Mouse (Mus musculus) heart, adult 8-10 months (tissue): Measurements from ENCODE around the gene Fam193a. TPM values are rescaled to one million over a fixed set of nuclear protein-coding genes. Genes with fewer than 3 reads are reported as not detected.

Experiments used
- DNase-seq: peaks from one replicate; pipeline ENCODE4 v3.0.0; 2022; ENCODE audit warnings: low spot score
- total RNA-seq, 4 experiments: library from RNA; stranded (reverse); gene quantifications; 2 replicates each; pipeline ENCODE4 v1.2.4; 2022

Gene Fam193a
- total RNA-seq, 4 experiments from 2014 or later = 21.1 to 26.8 (median 23.3) TPM

- no peak for DNase-seq
Measured at GRCm38 (mm10) chr5:34381700-34382099, 12.0 kb downstream of the Fam193a start.

GRCm38 (mm10) chr5:34385616-34386015 is 15.9 kb downstream of the Fam193a start:
- DNase-seq = no peak

DNA sequence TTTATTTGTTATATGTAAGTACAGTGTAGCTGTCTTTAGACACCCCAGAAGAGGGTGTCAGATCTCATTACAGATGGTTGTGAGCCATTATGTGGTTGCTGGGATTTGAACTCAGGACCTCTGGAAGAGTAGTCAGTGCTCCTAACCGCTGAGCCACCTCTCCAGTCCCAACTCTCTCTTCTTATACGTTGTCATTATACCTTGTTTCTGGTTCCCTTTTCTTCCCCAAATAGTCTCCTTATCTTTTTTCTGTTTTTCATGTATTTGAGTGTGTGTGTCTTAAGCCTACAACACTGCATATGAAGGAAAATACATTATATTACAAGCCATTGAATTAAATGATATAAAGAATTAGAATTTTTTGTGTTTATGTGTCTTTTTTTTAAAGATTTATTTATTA is 17.0 kb downstream of the Fam193a start:
- no peak for DNase-seq

- no peak for DNase-seq
Measured at GRCm38 (mm10) chr5:34393251-34393650, 23.5 kb downstream of the Fam193a start.

DNA sequence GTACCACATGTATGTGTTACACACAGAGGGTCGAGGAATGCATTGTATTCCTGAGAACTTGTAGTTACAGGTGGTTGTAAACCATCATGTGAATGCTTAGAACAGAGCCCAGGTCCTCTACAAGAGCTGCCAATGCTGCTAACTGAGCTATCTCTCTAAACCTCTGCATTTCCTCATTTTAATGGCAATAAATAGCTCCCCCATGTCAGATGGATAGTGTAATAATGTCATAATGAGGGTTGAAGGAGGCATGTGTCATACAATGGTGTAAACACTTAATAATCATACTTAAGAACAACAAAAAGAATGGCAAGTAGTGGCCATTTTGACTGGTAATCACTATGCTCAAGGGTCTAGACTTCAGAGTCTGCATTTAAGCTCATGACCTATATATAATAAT is 25.6 kb downstream of the Fam193a start:
- no peak for DNase-seq

DNA sequence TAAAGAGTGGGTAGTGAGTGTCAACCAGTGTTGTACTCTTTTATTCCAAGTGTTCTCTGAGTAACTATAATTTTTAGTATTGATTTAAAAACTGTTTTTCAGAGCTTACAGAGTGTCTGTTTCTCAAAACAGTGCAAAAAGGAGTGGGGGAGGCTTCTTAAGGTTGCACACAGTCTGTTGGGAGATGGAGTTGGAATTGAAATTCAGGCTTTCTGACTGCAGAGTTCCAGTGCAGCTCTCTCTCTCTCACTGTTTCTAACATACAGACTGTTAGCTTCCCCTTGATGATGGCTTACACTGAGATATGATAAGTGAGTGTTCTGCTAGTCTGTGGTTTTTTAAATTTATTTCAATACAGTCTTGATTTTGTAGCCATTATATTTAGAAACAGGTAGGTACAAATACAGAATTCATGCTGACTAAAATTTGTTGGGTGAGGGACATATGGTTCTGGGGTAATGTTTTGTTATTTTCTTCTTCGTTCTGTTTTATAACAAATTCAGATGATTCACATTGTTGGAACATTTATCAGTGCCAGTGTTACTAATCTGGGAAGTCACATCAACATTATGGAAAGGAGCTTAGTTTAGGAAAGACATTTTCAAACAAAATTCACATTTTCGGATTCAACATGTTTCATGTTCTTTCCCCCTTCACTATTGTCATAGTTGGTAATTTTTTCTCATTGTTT is 26.3 kb downstream of the Fam193a start:
- no peak for DNase-seq

GRCm38 (mm10) chr5:34397866-34398265 is 28.1 kb downstream of the Fam193a start:
- no peak for DNase-seq

- DNase-seq = peak; percentile 10
Measured at GRCm38 (mm10) chr5:34398326-34398725, 28.6 kb downstream of the Fam193a start.

- no peak for DNase-seq
Measured at GRCm38 (mm10) chr5:34407366-34407918, 37.7 kb downstream of the Fam193a start.

GRCm38 (mm10) chr5:34409002-34409401 is 39.3 kb downstream of the Fam193a start:
- no peak for DNase-seq

DNA sequence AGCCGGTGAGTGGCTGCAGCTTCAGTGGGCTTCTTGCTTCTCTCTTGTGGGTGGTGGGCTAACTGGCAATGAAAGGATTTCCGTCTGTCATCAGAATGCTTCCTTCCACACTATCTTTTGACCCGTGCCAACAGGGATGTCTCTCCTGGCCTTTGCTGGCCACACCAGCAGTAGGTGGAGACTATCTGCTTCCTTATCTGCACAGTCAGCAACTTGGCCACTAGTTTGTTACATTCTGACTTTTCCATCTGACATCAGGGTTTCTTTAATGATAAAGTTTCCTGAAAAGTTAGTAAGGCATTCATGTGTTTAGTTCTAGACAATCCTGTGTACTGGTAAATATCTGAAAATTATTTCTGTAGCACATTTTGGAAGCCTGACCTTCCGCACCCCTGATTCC is 41.1 kb downstream of the Fam193a start:
- no peak for DNase-seq

- DNase-seq = no peak
Measured at GRCm38 (mm10) chr5:34413921-34414320, 44.2 kb downstream of the Fam193a start.

DNA sequence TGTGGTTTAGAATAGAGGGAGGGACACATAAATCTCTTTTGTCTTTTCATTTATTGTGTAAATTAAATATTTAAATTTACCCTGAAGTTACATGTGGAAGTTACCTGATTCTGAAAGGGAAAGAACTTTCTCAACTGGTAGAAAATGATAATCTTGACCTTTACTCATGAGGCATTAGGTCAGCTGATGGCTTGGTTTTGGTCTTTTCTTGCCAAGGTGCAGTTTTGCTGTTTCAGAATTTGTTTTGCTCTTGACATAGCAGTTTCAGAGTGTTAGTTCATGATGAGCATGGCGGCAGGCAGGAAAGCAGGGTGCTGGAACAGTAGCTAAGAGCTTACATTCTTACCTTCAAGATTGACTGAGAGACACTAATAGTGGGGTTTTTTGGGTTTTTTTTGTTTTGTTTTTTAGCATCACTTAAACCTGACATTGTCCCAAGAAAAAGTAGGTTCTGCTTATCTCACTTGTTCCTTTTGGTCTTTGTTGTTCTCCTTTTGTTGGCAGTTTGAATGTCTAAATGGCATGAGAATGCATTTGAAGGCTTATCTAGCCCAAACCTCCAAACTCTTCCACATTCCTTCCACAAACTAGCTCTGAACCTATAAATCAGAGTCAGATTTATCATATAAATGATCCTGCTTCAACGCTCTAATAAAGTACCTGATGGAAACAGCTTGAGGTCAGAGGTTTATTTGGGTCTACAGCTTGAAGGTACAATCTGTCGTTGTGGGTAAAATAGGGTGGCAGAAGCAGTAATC is 47.7 kb downstream of the Fam193a start:
- DNase-seq = no peak

DNA sequence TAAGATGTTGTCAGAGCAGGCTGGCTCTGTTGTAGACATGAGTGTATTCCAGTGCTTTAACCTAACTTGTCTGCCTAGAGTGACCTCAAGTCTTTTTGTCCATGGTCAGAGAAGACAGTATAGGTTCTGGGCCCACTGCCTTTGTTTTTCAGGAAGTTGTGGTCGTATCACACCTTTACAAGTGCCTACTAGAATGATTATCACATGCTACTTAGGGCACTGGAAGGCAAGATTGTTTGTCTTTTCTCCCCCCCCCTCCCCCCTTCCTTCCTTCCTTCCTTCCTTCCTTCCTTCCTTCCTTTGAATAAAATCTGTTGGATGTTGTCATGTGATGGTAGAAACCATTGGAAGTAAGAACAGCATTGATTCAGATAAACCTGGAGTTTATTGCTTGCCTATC is 49.5 kb downstream of the Fam193a start:
- no peak for DNase-seq

- no peak for DNase-seq
Measured at GRCm38 (mm10) chr5:34430776-34431175, 61.0 kb downstream of the Fam193a start.

DNA sequence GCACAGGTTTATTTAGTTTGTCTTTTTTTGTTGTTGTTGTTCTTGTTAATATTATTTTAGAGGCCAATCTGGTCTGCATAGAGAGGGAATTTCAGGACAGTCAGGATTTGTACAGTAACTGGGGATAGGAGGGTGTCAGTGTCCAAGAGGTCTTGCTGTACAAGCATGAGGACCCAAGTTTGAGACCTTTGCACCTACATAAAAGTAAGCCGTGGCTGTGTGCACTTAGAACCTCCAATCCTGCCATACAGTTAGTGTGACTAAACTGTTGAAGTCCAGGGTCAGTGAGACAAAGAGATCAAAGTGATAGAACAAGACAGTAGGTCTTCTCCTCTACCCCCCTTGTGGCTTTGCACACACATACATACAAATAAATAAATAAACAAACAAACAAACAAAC is 64.1 kb downstream of the Fam193a start:
- no peak for DNase-seq

- DNase-seq = no peak
Measured at GRCm38 (mm10) chr5:34434241-34434640, 64.5 kb downstream of the Fam193a start.

- no peak for DNase-seq
Measured at GRCm38 (mm10) chr5:34438052-34438451, 68.3 kb downstream of the Fam193a start.

DNA sequence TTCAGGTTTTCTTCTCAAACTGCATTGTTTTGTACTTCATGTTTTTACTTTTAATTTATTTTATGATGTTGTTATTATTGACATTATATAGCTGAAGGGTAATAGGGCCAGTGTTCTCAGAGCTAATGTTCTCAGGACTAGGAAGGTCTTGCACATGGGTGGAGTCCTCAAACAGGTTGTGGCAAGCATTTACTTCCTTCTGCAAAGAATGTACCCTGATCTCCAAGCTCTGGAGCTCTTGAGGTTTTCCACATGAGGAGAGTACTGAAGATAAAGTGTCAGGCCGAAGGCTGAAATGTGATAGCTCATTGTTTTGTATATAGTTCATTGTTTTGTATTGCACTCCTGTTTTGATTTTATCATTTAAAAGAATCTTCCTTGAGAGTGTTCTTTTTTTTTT is 68.9 kb downstream of the Fam193a start:
- no peak for DNase-seq

- DNase-seq = no peak
Measured at GRCm38 (mm10) chr5:34439768-34440167, 70.0 kb downstream of the Fam193a start.

GRCm38 (mm10) chr5:34441797-34442196 is 72.1 kb downstream of the Fam193a start:
- DNase-seq = no peak

- DNase-seq = no peak
Measured at GRCm38 (mm10) chr5:34446207-34446606, 76.5 kb downstream of the Fam193a start.

DNA sequence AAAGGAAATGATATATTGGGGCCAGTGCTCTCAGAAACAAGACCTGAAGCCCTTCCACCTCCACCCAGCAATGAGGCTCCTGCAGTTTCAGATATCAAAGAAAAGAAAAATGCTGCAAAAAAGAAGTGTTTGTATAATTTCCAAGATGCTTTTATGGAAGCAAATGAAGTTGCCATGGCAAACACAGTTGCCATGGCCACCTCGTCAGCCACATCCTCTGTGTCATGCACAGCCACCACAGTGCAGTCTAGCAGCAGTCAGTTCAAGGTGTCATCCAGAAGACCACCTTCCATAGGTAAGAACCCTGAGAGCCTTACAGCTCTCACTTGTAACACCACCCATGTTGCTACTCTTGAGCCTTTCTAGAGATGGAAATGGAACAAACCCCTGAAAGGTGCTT is 89.3 kb downstream of the Fam193a start:
- DNase-seq = no peak
